Mouse (Mus musculus) hindbrain, embryonic 11.5 days (tissue): Measurements from ENCODE around the gene Tbata. TPM values are rescaled to one million over a fixed set of nuclear protein-coding genes. Genes with fewer than 3 reads are reported as not detected.

Source experiments
- ATAC-seq: fragments of 200-750 bp; cut with Nextera tagmentation; 2 replicates; pipeline ENCODE4 v1.8.0; 2017; ENCODE audit warnings: mild to moderate bottlenecking, moderate TSS enrichment, moderate library complexity; ENCODE audit not compliant: low FRiP score
- DNase-seq: peaks from one replicate; pipeline ENCODE4 v3.0.0-alpha.2; 2015; ENCODE audit warnings: low spot score
- H3K27ac ChIP-seq: fragments of 300-500 bp; sonication (generic); 2 replicates; pipeline ENCODE4 v1.5.1; 2014; ENCODE audit warnings: mild to moderate bottlenecking, low read depth, low read length
- H3K27me3 ChIP-seq: fragments of 300-500 bp; sonication (generic); 2 replicates; pipeline ENCODE4 v1.6.1; 2014; ENCODE audit warnings: mild to moderate bottlenecking, low read length, moderate library complexity, mixed read lengths; ENCODE audit not compliant: control insufficient read depth, insufficient read depth
- H3K36me3 ChIP-seq: fragments of 300-500 bp; sonication (generic); 2 replicates; pipeline ENCODE4 v1.6.1; 2014; ENCODE audit warnings: mild to moderate bottlenecking, low read length, moderate library complexity, mixed read lengths; ENCODE audit not compliant: control insufficient read depth, insufficient read depth
- H3K4me1 ChIP-seq: fragments of 300-500 bp; sonication (generic); replicated peaks from 2 replicates; pipeline ENCODE4 v1.6.1; 2014; ENCODE audit warnings: low read length, mixed read lengths; ENCODE audit not compliant: control insufficient read depth, insufficient read depth
- H3K4me2 ChIP-seq: fragments of 300-500 bp; sonication (generic); replicated peaks from 2 replicates; pipeline ENCODE4 v1.6.1; 2014; ENCODE audit warnings: mild to moderate bottlenecking, low read depth, low read length
- H3K4me3 ChIP-seq: fragments of 300-500 bp; sonication (generic); 2 replicates; pipeline ENCODE4 v1.5.1; 2014; ENCODE audit warnings: low read depth, low read length
- H3K9ac ChIP-seq: fragments of 300-500 bp; sonication (generic); 2 replicates; pipeline ENCODE4 v1.6.1; 2014; ENCODE audit warnings: low read depth, low read length
- H3K9me3 ChIP-seq: fragments of 300-500 bp; sonication (generic); 2 replicates; pipeline ENCODE4 v1.6.1; 2016; ENCODE audit warnings: low read length; ENCODE audit not compliant: control insufficient read depth
- WGBS: fragments of 180-500 bp; shearing (Covaris S2); extraction: QIAGEN DNeasy Blood & Tissue Kit; methylation state at CpG from one replicate; pipeline ENCODE4 v1.1.7; 2014; 5-methylcytosine and 5-hydroxymethylcytosine counted together
- polyA plus RNA-seq: library from polyadenylated mRNA; unstranded; fragments of >200 nt; fragmentation: Nextera tagmentation; extraction: Ambion mirVana; gene quantifications from 2 replicates; pipeline ENCODE4 v1.2.1, GENCODE M21; 2014

The Tbata gene
- polyA plus RNA-seq, 1 experiment from 2014 or later = 0.17 TPM

- H3K4me1 ChIP-seq = no peaks in the 10 kb centered on the region
- no peak overlapping the region for H3K4me3 ChIP-seq
- H3K27me3 ChIP-seq = no peaks in the 10 kb centered on the region
- H3K27ac ChIP-seq = no peak overlapping the region
- no peaks in the 10 kb centered on the region for H3K36me3 ChIP-seq
- ATAC-seq (no peak), DNase-seq (no peak)
- H3K9me3 ChIP-seq = no peaks in the 10 kb centered on the region
- WGBS = 92% methylated on average over 5 of the region's 5 CpGs
- no peak overlapping the region for H3K9ac ChIP-seq
- H3K4me2 ChIP-seq = no peak overlapping the region
These were observed 24.1 kb downstream of the Tbata start for GRCm38 (mm10) chr10:61195718-61196291.

- Histone ChIP-seq H3K36me3 (no peaks in the 10 kb centered on the region), H3K9me3 (no peaks in the 10 kb centered on the region), H3K4me2 (no peak overlapping the region), H3K4me1 (no peaks in the 10 kb centered on the region), H3K27me3 (no peaks in the 10 kb centered on the region), H3K9ac (no peak overlapping the region), H3K4me3 (no peak overlapping the region), H3K27ac (no peak overlapping the region)
- DNase-seq (peak; percentile 91), ATAC-seq (peak; percentile 40)
- WGBS = 24% methylated on average over 11 of the region's 11 CpGs
These were observed 27.9 kb downstream of the Tbata start for GRCm38 (mm10) chr10:61199566-61200213.

GRCm38 (mm10) chr10:61200232-61200820, 28.6 kb downstream of the Tbata start:
- no peaks in the 10 kb centered on the region for H3K9me3 ChIP-seq

GRCm38 (mm10) chr10:61200998-61201397, 29.2 kb downstream of the Tbata start:
- WGBS = 42% methylated on average over 9 of the region's 9 CpGs
- Histone ChIP-seq H3K4me3 (no peak overlapping the region), H3K36me3 (no peaks in the 10 kb centered on the region), H3K9ac (no peak overlapping the region), H3K4me1 (no peaks in the 10 kb centered on the region), H3K27me3 (no peaks in the 10 kb centered on the region), H3K4me2 (no peak overlapping the region), H3K27ac (no peak overlapping the region), H3K9me3 (no peaks in the 10 kb centered on the region)
- ATAC-seq = no peak
- DNase-seq = no peak

More at GRCm38 (mm10) chr10:61200232-61200820, 28.6 kb downstream of the Tbata start:
- Histone ChIP-seq H3K4me2 (no peak overlapping the region), H3K27ac (no peak overlapping the region), H3K27me3 (no peaks in the 10 kb centered on the region), H3K4me1 (no peaks in the 10 kb centered on the region), H3K36me3 (no peaks in the 10 kb centered on the region), H3K4me3 (no peak overlapping the region), H3K9ac (no peak overlapping the region)
- WGBS = 65% methylated on average over 7 of the region's 7 CpGs
- ATAC-seq = no peak
- DNase-seq = no peak

- no peak overlapping the region for H3K4me3 ChIP-seq
- H3K9ac ChIP-seq = no peak overlapping the region
- H3K27ac ChIP-seq = no peak overlapping the region
- no peaks in the 10 kb centered on the region for H3K9me3 ChIP-seq
- DNase-seq = no peak
- ATAC-seq = no peak
- no peaks in the 10 kb centered on the region for H3K27me3 ChIP-seq
- H3K36me3 ChIP-seq = no peaks in the 10 kb centered on the region
- H3K4me1 ChIP-seq = no peaks in the 10 kb centered on the region
- WGBS = 78% methylated on average over 12 of the region's 12 CpGs
- no peak overlapping the region for H3K4me2 ChIP-seq
These were observed 30.0 kb downstream of the Tbata start for GRCm38 (mm10) chr10:61201596-61202318.

- H3K4me1 ChIP-seq = no peaks in the 10 kb centered on the region
- no peaks in the 10 kb centered on the region for H3K9me3 ChIP-seq
- DNase-seq = no peak
- H3K36me3 ChIP-seq = no peaks in the 10 kb centered on the region
- WGBS = 57% methylated on average over 3 of the region's 3 CpGs
- H3K27ac ChIP-seq = no peak overlapping the region
- no peak for ATAC-seq
- no peak overlapping the region for H3K4me3 ChIP-seq
- H3K4me2 ChIP-seq = no peak overlapping the region
- H3K9ac ChIP-seq = no peak overlapping the region
- H3K27me3 ChIP-seq = no peaks in the 10 kb centered on the region
These were observed 32.2 kb downstream of the Tbata start for GRCm38 (mm10) chr10:61203930-61204329.

GRCm38 (mm10) chr10:61208114-61208684, 36.4 kb downstream of the Tbata start:
- H3K4me1 ChIP-seq = no peaks in the 10 kb centered on the region
- no peak overlapping the region for H3K9ac ChIP-seq
- no peak for ATAC-seq
- 87% methylated on average over 9 of the region's 9 CpGs for WGBS
- no peak for DNase-seq
- no peaks in the 10 kb centered on the region for H3K36me3 ChIP-seq
- H3K27ac ChIP-seq = no peak overlapping the region
- H3K9me3 ChIP-seq = no peaks in the 10 kb centered on the region
- no peak overlapping the region for H3K4me2 ChIP-seq
- H3K27me3 ChIP-seq = no peaks in the 10 kb centered on the region
- H3K4me3 ChIP-seq = no peak overlapping the region

GRCm38 (mm10) chr10:61211105-61211504, 39.4 kb downstream of the Tbata start:
- 80% methylated on average over 4 of the region's 4 CpGs for WGBS
- Histone ChIP-seq H3K9me3 (no peaks in the 10 kb centered on the region), H3K27ac (no peak overlapping the region), H3K36me3 (no peaks in the 10 kb centered on the region), H3K4me3 (no peak overlapping the region), H3K27me3 (peaks cover 4% of the 10 kb centered on the region; the same call in 1 of the 2 replicates), H3K4me2 (no peak overlapping the region), H3K4me1 (no peaks in the 10 kb centered on the region), H3K9ac (no peak overlapping the region)
- DNase-seq (no peak), ATAC-seq (no peak)
